Mouse (Mus musculus): ENCODE results near the gene Lgalsl. TPM values are rescaled to one million over a fixed set of nuclear protein-coding genes. Genes with fewer than 3 reads are reported as not detected.

Lgalsl gene
- total and polyA plus RNA-seq, 3 experiments = 8.1 to 22.7 (median 16.4) TPM

Other genes starting within 250 kb of the Lgalsl start
- gene Aftph, start 89.5 kb downstream of the Lgalsl start, total RNA-seq (2012; rRNA removed) = 53.0 and 53.9 TPM in 2 replicates
- gene Aftph, start 89.5 kb downstream of the Lgalsl start, total RNA-seq (2014; rRNA removed) = 76.1 and 80.0 TPM in 2 replicates
- gene Aftph, start 89.5 kb downstream of the Lgalsl start, polyA plus RNA-seq (2012; ENCODE audit: insufficient read length, low read depth) = 53.7 and 57.9 TPM in 2 replicates

Measured in CH12.LX (cell line).